Mouse (Mus musculus): ENCODE measurements around the gene Slc22a23.

Slc22a23 gene

DNA sequence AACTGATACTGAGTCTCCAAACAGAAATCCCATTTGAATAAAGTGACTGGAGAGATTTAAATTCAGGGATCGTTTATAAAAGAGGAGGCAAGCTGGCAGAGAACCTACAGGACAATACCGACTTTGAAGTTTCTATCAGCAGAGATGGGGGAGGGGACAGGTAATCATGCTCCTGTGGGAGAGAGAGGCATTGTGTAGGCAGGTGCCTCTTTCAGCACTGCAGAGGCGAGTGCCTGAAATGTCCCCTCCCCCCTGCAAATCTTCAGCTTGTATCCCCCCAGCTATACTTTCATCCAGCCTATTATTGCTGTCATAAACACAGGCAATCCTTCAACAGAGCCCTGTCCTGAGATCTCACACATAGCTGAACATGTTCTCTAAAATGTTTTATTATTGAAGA, 43.4 kb downstream of the Slc22a23 start:
- DNase-seq (ENCODE audit: low read depth, low spot score): no peak

DNA sequence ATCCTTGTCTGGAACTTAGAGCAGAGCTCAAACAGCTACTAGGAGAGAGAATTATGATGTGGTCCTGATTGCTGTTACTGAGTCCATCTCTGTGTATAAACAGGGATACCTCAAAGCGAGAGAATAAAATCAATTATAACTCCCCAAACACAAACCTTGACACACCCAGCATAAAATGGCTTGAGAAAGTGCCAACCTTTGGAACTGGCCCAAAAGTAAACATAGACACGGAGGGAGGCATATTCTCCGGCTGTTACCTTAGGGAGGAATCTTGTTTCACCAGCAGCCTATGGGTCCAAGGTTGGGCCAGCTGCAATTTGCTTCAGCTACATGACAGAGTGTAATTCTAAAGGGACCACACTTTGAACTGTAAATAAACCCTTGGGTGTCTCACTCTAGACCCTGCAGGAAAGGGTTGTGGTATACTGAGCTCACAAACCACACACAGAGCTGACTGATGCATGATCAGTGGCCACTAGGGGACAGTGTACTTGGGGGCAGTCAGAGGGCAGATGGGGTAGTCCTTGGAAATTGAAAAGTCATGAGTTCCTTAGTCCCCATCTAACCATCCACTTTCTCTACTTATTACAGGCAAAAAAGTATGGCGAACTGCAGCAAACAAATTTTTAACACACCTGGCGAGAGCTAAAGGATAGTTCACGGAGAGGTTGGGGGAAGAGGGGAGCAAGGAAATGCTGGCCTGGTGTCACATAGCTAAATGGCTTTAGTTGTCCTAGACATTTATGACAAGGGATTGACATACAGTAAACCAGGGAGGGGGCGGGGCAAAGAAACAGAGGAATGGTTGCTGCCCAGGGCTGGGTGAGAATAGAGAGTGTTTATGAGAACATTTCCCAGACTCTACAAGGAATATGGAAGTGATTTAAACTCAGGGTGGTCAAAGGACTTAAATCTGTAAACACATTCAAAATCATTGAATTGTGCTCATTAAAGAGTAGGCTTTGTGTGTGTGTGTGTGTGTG, 45.3 kb downstream of the Slc22a23 start:
- no peak for DNase-seq (ENCODE audit: low read depth, low spot score)

DNA sequence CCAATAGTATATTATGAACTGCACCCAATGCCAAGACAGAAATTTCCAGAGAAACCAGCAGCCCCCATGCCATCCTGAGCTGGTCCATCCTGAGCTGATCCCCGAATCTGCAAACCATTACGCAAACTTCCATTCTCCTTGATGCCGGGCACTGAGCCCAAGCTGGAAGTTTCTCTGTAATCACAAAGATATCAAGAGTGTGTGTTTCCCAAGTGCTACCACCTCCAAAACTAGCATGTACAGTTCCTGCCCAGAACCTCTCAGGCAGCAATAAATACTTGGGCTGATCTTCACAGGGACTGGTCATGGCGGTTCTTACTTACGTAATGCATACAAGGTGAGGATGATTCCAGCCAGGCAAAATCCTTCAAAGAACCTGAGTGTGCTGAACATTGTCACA, 46.3 kb downstream of the Slc22a23 start:
- no peak for DNase-seq (ENCODE audit: low read depth, low spot score)

DNA sequence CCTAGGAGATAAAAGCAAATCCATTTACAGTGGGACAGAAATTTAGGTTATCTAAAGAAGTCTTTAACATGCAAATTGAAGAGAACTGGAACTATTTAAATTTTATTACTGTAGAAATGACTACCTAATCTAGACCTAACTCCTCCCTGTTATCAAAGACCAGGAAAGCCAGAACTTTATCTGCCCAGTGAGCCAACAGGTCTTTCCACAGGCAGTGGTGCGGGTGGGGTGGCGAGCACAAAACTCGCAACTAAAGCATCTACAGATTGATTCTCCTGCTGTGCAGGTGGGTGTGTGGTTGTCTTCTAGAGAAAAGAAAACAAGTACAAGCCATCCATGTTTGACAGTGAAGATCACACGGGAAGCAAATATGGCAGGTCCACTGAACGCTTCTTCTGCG, 46.9 kb downstream of the Slc22a23 start:
- DNase-seq (ENCODE audit: low read depth, low spot score): no peak

DNA sequence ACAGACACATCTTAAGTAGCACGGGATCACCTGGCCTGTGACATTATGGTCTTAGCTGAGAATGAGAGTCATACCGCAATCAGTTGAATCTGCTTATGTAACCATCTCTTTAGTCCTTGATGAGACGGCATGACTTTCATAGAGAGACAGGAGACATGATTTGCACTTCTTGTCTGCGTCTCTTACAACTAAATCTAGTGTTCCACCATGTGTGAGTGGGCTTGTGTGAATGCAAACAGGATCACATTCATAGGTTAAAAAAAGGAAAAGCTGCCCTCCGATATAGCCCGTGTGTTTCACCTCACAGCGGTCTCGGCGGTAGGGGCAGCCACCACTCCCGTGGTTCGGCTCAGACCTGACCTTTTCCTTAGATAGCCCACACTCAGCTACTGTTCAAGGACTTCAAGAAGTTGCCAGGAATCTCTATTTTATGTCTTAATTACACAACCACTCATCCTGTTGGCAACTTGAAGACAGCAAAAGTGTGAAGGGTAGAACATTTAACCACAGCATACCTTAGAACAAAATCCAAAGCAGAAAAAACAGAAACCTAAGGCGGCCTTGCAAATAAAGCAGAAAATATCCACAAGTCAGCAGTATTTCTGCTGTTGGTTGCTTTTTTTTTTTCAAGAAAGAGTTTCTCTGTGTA, 49.1 kb downstream of the Slc22a23 start:
- DNase-seq (ENCODE audit: low read depth, low spot score): peak; percentile 74

DNA sequence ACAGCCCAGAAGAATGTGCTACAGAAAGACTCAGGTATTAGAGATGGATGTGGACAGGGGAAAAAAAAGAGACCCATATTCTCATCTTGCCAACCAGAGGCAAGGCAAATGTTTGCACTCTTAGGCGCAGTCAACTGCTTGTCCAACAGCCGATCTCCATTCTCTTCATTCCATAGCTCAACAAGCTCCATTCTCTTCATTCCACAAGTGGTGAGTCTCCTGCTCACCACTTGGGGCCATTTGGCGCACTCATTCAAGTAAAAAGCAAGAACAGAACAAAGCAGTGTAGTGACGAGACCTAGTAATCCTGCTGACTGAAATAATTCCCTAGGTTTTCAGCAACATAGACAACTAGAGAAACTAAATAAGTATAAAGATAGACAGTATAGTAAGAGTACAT, 50.8 kb downstream of the Slc22a23 start:
- no peak for DNase-seq (ENCODE audit: low read depth, low spot score)

DNA sequence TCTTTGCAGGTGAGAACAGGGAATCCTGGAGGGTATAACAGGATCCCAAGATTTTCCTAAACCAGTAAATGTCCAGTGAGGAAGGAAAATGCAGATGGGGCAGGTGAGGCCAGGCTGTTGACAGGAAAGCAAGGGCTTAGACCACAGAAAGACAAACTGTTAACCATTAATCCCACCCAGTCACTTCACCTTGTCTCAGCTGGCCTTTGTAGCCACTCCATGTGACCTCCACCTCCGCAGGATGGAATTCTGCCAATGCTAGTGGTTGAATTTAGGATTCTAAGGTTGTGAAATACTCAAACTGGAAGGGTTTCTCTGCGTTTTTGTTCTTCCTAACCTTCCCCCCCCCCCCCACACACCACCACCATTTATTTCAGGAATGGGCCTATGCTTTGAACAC, 52.9 kb downstream of the Slc22a23 start:
- DNase-seq (ENCODE audit: low read depth, low spot score): no peak

DNA sequence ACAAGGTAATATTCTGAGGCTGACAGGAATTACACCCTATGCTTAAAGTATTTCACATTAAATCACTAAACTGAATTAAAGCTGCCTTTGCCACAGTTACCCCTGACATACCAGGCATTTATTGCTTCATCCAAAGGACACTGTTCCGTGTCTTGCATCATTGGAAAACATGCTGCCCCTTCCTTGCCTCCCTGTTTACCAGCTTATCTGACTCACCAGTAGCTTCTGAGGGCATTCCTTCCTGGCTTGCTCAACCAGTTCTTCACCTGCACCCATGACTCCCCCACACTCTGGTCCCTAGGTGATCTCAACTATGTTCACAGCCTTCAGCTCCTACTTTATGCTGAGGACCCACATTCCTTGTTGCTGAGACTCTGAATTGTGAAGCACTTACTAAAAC, 54.6 kb downstream of the Slc22a23 start:
- DNase-seq (ENCODE audit: low read depth, low spot score): no peak

DNA sequence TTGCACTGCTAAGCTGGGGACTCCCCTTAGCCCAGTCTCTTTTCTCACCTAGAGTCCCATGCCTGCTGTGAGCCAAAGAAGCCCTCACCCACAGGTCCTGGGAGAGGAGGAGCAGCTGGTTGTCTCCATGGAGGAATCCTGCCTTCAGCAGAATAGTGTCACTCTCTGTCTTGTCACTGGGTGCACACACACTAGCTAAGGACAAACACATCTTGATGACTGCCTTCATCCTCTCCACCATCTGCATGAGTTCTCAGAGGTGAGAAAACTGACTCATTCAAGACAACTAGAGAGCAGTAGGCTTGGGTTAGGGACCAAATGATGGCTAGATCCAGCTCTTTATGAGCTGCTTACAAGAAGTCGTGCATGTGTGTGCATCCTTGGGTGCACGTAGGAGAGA, 55.4 kb downstream of the Slc22a23 start:
- DNase-seq (ENCODE audit: low read depth, low spot score): peak; percentile 78

DNA sequence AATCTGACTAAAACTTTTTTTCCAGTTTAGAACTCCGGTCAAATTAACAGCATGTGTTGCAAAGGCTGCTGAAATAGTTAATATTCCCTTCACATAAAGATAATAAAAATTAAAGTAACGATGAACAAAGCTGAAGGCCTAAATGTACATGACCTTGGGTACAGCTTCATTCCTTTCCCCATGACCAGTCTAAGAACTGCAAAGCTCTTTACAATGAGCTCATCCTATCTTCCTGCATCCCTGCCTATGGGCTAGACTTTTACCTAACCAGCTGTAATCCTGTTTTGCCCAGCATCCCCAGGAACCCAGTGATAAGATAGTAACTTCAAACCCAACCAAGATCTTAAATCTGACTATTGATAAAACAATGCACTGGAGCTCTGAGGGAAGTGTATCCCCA, 56.9 kb downstream of the Slc22a23 start:
- no peak for DNase-seq (ENCODE audit: low read depth, low spot score)

DNA sequence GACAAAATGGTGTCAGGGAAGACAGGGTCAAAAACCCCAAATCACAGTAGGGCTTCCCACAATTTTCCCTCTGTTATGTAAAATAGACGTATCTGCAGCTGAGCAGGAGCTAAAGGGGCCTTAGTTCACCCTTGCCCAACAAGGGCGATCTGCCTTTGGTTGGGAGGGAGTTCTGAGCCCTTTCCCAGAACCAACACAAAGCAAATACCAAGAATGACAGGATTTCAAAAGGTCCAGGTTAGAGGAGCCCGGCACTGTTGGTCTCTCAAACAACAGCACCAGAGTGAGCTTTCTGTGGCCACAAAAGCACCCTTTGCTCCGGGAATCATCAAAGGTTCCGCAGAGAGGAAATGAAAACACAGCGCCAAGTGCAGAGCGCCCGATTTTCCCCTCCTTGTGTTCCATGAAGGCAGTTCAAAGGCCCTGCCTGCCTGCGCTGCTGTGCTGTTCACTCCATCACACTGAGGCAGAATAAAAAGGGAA, 57.3 kb downstream of the Slc22a23 start:
- DNase-seq (ENCODE audit: low read depth, low spot score): peak; percentile 46

DNA sequence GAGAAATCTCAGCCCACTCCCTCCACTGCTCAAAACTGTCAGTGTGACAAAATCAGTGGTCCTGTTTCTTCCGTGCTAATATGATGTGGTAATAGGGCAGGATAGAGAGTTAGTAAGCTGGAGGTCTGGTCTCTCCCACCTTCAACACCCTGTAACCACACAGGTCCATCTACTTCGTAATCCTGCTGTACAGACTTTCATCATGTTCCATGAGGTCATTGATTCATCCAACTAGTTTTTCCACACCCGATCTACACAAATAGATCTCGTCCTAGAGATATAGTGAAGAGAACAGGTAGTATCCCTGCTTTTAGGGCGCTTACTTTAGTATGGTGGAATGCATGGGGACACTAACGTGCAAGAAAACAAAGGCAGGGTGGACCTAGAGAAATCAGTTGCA, 63.6 kb downstream of the Slc22a23 start:
- DNase-seq (ENCODE audit: low read depth, low spot score): no peak

DNA sequence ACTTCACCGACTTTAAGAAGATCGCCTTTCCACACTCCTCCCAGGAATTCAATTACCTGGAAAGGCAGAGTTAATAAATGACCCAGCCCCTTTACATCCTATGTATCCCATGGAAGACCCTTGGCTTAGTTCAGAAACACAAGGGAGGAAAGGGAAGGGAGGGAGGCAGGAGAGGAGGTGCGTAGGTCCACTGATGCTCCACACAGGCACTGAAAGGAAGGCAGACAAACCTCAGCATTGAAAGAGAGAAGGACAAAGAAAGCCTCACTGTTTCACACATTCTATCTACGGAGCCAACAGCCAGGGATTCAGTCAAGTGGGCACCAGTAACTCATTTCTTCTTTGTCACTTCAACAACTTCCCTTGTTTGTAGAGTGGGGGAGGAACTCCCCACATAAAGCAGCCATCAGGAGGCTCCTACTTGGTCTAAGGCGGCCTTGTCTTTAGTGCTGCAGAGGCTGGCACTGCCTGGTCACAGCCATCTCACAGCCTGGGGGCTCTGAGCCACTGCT, 66.2 kb downstream of the Slc22a23 start:
- peak; percentile 89 for DNase-seq (ENCODE audit: low read depth, low spot score)

DNA sequence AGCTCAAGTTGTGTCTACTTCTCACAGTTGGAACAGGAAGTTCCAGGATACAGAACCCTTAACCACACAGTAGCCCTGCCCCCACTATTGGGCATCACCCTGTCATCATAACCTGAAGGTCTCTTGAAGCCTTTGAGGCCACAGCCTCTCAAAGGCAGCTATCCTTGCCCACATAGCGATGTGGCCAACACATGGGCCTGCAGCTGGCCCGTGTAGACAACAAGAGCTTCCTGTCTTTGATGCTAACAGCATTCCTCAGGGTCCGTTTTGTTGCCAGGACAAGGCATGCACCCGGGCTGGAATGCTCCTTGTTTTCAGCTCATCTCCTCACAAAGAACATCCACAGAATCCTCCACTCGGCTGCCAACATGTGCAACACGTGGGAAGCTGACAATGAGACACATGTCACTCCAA, 66.7 kb downstream of the Slc22a23 start:
- DNase-seq (ENCODE audit: low read depth, low spot score): peak; percentile 89

DNA sequence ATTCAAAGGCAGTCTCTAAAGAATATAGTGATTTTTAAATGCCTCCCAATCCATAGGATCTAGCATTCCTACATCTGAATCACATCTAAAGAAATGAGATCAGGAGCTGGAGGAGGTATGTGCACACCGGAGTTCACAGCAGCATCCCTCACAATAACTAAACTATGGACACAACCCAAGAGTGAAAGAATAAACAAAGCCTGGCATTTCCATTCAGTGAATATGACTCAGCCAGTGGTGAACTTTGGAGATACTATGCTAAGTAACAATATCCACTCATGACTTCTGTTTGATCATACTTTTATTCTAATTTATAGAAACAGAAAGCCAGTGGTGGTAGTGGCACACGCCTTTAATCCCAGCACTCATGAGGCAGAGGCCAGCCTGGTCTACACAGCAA, 67.4 kb downstream of the Slc22a23 start:
- DNase-seq (ENCODE audit: low read depth, low spot score): no peak

DNA sequence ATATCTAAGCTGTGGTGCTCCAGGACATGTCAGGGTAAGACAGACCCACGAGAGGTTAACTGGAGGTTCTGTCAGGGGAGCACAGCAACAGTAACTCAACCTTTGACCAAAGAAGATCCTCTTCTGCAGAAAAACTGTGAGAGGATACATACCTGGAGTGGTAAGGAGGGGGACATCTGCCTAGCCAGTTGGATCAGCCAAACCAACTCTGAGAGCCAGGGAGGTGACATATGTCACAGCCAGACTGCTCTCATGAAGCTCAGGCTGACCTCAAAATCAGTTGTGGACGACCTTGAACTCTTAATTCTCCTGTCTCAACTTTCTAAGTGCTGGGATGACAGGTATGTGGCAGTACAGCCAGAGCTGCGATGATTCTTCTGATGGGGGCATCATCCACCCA, 68.0 kb downstream of the Slc22a23 start:
- peak; percentile 73 for DNase-seq (ENCODE audit: low read depth, low spot score)

DNA sequence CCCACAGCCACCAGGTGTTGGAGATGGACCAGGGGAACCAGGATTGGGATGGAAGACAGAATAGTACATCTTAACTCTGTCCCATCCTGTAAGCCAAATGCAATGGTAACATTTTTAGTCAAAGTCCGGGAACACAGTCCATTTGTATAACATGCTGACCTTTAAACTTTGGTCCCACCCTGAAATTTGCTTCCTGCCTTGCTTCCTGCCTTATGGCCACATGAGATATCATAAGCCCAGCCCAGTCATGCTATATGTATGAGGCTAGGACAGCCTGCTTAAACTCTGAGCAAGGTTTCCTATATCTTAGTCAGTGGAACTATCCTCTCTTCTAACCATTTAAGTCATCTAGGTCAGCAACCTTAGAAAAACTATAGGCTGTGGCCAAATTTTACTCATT, 70.1 kb downstream of the Slc22a23 start:
- no peak for DNase-seq (ENCODE audit: low read depth, low spot score)

DNA sequence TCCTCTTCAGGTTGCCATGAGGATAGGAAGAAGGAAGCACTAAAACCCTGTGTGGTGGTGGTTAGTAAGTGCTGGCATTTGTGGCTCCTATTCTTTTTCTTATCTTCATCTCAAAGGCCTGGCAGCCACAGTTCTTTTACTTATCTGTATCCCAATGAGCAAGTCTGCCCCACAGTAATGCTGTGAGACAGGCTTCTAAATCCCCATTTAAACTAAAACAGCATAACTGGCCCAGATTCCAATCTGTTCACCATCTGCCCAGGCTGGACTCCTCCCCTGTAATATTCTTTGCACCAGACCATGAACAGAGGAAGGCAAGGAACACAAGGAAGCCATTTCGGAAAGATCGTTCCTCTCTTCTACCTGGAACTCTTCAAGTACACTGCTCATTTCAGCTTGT, 70.6 kb downstream of the Slc22a23 start:
- peak; percentile 79 for DNase-seq (ENCODE audit: low read depth, low spot score)

DNA sequence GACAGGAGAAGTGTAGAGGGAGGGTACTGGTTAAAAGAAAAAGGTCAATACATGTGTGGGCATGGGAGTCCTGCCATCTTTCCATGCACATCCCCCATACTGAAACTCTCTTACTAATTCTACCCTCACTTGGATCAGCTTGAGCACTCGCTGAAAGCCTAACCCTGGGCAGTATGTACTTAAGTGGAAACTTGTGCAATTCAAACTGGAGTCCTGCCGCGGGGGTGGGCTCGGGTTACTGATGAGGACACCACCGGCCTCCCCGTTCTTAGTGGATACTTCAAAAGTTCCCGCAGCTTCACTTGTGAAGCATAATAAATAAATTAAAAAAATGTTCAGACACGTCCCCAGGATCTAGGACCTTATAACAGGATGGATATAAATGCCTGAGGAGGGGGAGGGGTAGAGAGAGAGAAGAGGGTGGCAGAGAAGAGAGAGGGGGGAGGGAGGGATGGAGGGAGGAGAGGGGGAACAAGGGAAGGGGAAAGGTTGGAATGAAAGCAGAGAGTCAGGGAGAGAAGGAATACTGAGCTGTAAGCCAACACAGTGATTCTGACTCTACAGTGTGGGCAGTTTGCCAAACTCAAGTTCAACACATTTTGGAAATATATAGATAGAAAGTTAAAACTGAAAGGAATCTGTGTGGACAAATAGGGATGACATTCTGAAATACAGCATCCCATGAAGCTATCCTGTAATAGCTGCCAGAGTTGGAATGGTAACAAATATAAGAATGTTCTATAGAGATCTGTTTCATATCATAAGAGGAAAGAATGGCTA, 72.5 kb downstream of the Slc22a23 start:
- DNase-seq (ENCODE audit: low read depth, low spot score): peak; percentile 53

DNA sequence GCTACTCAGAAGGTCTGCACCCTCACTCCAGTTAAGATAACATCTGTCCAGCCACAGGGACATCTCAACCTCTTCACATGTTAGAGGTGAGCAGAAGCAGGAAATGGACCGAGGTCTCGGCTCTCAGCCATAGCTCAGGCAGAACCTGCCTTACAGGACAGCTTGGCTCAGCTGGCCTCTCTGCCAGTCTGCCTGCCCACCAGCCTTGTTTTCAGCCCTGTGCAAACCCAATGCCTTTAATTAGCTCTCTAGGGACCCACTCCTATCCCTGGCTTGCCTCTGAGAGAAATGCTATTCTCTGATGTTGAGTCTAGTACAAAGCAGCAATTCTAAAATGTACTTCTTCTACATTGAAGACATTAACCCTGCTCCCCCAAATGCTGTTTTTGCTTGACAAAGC, 73.3 kb downstream of the Slc22a23 start:
- peak; percentile 45 for DNase-seq (ENCODE audit: low read depth, low spot score)

DNA sequence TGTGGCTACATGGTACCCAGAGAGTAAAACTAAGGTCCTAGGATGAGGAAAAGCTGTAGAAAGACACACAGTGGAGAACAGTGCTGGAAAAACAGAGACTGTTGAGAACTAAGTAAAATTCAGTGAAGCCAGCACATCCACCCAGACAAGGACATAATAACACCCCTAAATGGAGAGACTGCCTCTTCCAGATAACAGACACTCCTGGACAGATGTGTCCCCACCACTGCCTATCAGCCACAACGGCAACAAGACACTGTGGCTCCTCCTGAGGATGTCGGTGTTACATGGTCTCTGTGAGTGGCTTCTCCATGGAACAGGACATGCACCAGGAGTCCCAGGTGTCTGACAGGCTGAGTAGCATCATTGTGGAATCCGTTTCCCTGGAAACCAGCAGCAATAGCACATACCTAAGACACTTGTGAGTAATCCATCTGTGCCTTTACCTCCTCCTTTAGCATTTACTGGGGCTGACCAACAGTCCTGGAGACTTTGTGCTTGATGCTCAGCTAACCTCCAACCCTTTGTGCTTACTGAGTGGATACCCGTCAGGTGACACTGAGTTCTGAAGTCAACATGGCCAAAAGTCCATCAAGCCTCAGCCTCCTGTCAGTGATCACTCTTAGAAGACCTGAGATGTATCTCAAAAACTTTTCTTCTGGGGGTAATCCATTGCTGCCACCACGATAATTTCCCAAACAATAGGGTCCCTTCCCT, 73.9 kb downstream of the Slc22a23 start:
- no peak for DNase-seq (ENCODE audit: low read depth, low spot score)

Measured in brain, adult 2 months (tissue).